Mouse (Mus musculus) gastrocnemius, postnatal 14 days (tissue): ENCODE results near the gene Dock9. TPM values are rescaled to one million over a fixed set of nuclear protein-coding genes. Genes with fewer than 3 reads are reported as not detected.
"Not testable (repeated sequence)": the region's sequence is repeated elsewhere in the genome, so short reads cannot be mapped to it uniquely, and the experiment has no call there.

Experiments used
- DNase-seq: peaks from one replicate; pipeline ENCODE4 v3.0.0; 2021; ENCODE audit warnings: mixed read lengths
- intact Hi-C: fragments of 180-260 bp; cut with DNase I; formaldehyde crosslinking; loops from one replicate; pipeline ENCODE4 v1.15.1; 2025; ENCODE audit warnings: low total_unique reads
- total RNA-seq, 2 experiments: library from RNA; stranded (reverse); gene quantifications; 2 replicates each; pipeline ENCODE4 v1.2.3; 2021

Gene Dock9
- total RNA-seq, 2 experiments from 2014 or later: 23.3 to 29.3 TPM

DNA sequence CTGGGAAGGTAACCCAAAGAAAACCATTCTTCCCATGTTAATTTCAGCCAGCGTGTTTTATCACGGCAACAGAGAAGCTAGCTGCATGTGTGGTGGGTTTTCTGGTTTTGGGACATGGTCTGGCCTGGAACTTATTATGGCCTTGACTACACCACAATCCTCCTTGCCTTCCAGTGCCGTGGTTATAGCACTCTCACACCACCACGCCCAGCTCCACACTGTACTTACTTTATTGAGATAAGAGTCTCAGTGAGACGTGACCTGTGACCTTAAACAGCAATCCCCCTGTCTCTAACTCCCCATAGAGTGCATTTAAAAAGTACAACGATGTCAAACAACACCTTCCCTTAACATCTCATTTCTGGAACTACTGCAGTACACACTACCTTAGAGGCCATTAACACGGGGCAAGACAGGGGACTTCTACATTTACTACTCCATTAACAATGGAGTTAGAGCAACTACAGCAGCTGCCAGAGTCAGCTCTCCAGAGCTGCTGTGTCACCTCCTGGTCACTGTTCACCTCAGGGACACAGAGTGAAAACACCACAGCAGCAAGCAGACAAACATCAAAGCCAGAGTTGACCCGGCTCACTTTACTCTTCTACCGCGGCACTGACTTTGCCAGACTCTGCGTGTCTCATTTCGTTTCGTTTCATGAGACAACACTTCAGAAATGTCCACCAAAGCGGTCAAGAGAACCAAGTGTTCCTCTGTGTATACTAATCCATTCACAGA, 86.4 kb downstream of the Dock9 start:
- DNase-seq: no peak
- intact Hi-C loops: no loop called here

DNA sequence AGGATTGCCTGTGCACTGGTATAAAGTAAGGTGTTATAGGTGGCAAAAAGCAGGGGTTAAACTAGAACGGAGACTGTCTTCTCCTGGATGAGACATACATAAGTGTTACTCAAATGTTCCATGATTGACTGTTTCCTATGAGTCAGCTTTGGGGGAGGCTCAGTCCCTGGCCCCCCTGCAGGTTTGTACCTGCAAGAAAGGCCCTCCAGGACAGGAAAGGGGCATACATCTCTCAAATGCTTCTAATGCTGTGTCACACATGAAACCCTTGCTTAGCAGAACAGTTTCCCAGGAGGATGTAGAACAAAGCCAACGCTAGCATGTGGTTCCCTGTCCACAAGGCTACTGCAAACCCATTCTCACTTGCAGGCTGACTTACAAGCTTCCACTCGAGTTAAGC, 87.5 kb downstream of the Dock9 start:
- no peak for DNase-seq
- intact Hi-C loops: no loop called here

DNA sequence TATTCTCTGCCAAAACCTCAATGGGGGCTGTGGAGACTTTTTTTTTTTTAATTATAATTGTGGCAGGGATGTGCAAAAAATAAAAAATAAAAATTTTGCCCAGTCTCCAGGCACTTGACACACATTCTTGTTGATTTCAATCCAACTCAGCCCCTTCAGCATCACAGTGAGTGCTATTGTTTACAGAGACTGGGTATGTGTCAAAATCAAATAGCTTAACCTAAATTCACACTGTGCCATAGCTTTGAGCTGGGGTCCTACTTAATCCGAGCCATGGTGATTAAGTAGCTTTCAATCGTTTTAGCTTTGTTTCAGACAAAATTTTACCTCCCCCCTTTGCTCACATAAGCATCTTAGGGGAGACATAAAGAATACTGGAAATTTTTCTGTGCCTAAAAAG, 89.4 kb downstream of the Dock9 start:
- intact Hi-C loops: no loop called here

DNA sequence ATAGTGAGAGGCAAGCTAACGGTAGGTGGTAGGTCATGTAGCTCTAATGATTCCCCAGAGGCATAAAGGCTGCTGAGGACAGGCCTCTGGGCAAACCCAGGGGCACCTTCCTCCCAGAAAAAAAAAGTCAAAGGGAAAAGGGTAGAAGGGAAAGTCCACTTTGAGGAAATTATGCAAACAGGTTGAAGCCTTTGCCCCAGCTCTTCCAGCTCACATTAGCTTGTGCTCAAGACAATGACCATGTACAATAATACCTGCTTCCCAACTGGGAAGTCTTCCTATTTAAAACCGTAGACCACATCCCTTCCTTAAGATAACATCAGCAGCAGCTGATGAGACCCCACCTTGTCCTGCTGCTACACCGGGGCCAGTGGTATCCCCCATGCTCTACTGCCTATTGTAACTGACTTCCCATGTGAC, 91.1 kb downstream of the Dock9 start:
- intact Hi-C loops: no loop called here
- no peak for DNase-seq

More for the DNA sequence above, 89.4 kb downstream of the Dock9 start:
- no peak for DNase-seq

DNA sequence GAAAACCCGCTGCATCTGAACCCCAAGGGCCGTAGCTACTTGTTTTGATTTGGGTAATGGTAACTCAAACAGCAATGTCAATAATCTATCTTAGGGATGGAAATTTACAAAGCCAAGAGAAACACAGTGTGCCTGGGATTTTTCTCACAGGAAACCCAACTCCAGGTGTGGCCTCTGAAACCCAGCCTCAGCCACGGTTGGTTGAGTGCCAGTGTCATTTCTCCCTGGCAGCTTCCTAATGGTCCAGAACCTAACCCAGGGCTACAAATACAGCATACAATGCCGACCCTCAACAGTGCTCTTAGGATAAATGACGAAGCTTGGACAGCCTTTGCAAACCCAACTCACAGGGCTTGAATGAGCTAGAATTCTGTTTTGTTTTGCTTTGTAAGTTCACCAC, 92.0 kb downstream of the Dock9 start:
- DNase-seq: no peak
- intact Hi-C loops: no loop called here

DNA sequence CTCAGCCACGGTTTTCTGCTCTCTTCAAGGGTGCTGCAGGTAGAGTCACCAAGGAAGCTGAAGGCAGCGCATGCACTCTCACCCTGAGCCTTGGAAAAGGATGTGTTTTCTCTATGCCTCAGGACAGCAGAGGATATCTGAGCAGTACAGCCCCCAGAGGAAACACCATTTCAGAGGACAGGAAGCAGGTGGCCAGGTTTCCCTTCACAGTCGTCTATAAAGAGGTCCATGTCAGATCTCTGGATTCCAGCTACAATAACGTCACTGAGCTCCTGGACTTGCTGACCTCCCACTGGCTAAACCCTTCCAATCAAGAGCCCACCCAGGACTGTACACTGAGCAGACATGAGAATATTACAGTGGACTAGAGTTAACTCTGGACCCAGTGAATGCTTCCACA, 95.1 kb downstream of the Dock9 start:
- DNase-seq: no peak
- intact Hi-C loops: no loop called here

DNA sequence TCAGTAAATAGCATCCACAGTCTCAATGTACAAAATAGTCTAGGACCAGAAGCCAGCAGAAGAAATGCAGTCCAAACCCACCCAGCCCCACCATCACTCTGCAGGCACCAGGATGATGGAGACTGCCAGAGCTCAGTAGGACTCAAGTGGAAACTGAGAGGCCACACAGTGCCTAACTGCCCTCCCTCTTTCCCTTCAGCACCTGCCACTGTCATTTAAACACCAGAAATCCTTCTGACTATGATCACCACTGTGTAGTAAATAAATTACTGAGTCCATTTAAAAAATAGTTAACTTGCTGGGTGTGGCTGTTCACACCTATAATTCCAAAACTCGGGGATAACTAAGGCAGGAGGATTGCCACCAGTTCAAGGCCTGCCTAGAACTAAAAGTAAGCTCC, 97.6 kb downstream of the Dock9 start:
- intact Hi-C loops: no loop called here
- no peak for DNase-seq

DNA sequence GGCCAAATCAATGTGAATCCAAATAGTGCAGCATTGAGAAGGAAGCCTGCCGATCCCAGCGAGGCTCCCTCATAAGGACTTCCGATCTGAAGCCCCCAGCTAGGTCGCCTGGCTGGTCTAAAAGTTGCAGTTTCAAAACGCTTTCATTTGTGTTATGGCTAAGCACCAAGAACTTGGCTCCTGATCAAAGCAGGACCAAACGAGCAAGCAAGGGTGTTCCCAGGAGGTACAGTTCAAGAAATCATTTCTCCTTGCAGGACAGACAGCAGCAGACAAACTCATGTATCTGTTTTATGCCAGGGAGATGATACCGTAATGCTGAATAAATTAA, 99.1 kb downstream of the Dock9 start:
- no peak for DNase-seq
- intact Hi-C loops: no loop called here

DNA sequence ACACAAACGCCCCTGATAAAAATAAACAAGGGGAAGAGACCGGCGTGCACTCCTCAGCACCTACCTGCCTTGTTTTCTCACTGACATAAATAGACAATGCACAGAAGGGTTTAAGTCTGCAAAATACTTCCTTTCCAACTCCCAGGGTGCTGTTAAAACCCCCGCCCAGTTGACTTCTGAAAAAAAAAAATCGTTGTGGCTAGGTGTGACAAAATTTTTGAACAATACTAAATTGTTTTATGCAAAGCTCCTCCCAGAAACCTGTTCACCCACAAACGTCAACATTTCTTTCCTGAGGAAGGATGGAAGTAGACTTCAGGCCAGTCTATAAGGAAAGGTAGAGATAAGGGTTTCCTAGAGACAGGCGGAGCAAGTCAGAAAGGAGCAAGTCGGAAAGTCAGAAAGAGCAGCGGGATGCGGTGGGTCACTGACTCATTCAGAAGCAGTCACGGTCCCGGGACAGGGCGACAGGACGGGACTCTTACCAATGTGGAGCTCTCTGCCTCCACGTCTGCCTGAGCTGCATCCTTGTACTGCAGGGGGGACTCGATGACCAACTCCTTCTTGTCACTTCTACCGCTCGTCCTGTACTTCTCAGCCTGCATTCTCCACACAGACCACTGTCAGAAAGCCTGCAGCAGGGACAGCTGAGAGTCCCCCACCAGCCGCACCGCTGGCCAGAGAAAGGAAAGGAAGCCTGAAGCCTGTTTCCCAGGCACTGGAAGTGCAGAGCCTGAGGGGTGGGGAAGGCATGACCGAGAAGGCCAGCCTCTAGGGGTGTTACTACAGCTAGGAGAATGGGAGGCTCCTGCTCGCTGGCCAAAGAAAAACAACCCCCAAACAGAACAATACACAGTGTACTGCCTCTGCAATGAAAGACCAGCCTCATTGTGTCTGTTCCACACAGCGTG, 99.7 kb downstream of the Dock9 start:
- intact Hi-C loops: no loop called here
- peak; percentile 74 for DNase-seq

DNA sequence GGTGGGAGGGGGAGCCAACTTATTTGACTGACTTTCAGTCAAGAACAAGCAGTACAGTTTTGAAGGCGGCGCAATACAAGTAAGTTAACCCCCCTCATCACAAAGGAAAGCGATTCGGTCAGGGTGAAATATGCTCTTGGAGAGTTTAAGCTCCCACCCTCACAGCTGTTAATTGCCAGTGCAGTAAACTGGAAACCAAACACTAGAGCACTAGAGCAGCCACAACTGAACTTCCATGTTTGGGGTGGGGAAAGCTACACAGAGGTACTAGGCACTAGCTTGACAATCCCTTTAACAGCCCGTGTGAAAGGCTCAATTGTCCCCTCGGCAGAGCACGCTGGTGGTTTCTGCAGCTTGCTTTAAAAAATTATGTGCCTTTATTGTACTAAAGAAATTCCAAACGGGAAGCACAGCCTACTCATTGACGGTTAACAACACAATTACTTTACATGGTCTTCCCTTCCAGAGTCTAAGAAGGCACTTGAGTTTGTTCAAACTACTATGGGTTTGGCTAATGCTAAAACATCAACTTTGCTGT, 100.4 kb downstream of the Dock9 start:
- no peak for DNase-seq
- intact Hi-C loops: no loop called here

DNA sequence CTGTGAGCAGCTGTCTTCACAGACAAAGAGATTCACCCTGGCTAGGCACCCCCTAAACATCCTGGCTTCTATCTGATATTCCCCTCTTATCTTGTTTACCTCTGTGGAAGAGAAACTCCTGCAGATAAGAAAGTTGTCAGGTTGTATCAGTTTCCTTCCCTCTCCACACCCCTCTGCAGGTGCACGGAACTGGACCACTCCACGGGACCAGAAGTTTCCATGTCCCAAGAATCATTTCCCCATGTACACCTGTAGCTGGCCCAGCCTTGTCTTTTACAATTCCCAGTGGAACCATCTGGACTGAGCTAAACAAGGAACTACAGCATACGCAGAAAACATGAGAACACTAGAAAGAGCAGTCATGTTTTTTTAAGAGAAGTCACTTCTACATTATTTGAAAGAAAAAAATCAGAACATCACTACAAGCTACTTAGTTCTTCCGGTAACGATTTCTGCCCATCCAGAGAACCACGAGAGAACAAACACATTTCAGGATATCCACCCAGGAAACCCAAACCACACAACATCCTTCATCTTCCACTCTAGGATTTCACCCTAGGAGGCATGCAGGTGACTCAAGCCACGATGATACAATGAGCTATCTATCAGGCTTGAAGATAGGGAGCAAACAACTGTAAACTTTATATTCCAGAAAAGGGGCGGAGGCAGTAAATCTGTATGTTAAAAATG, 101.1 kb downstream of the Dock9 start:
- DNase-seq: no peak
- intact Hi-C loops: no loop called here

DNA sequence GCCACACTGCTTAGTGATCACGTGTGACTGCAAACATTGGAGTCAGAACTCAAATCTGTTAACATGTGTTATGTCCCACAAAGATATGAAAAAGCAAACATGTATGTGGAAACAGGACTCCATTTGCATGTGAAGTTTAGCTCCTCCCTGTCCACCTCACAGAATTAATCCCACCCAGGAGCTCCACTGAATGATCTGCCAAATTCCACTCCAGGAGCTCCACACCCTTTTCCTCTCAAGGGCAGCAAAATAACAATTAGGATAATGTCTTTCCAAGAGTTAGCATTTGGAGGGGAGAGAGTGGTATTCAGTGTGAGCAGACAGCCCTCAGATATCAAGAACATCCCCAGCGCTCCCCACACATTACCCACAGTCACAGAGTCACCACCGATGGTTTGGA, 102.9 kb downstream of the Dock9 start:
- no peak for DNase-seq
- intact Hi-C loops: no loop called here

DNA sequence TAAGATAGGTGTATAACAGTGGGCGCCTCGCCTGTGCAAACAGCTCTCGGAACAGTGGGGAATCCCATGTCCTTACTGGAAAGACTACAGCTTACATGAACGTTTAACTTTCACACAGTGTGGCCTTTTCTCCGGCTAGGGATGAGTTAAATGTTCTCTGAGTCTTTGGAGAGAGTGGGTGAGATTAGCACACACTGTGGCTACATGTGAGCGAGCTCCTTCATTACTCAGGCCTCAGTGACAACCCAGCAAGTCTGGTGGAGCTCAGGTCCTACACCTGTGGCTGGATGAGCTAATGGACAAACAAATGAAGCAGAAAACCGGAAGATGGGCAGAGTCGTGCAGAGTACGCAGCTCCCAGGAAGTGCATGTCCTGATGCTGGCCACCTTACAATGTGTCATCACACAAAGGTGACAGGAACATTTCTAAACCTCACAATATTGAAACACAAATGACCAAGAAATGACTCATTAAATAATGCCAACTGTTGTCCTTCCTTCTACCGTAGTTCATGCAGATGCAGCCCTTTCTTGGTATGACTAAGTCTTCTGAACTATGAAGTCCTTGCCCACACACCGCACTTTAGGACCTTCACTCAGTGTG, 103.5 kb downstream of the Dock9 start:
- DNase-seq: no peak
- intact Hi-C loops: no loop called here

DNA sequence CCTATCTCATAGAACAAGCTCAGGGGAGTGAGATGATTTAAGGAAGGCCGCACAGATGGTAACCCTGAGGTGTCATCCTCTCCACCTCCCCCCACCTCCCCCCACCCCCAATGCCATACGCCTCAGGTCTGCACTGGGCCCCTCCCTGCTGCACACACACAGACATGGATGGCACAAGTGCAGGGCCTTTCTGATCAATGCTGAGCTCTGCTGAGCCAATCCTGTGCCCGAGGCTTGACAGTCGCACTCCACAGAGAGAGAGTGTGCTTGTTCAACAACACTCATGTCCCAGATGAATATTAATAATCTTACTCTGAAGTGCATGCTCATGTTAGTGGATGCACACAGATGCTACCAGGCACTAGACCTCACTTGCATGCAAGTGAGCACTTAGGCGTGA, 108.0 kb downstream of the Dock9 start:
- DNase-seq, intact Hi-C loops: not testable (repeated sequence)

DNA sequence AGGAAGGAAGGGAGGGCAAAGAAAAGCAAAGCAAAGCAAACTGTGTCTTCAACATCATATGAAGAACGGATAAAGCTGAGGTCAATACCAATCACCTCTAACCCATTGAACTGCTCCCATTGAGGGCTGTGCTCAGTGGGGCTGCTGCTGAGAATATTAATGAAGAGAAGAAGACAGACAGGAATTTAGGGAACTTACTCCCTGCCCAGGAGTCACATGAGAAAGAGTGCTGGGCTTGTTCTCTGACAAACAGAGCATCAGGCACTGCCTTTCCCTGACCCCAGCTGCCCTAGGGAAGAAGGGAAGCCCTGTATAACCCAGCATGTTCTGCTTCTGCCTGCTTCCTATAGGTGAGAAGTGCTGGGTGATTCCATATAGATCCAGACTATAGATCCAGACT, 109.5 kb downstream of the Dock9 start:
- intact Hi-C loops: no loop called here
- DNase-seq: no peak

DNA sequence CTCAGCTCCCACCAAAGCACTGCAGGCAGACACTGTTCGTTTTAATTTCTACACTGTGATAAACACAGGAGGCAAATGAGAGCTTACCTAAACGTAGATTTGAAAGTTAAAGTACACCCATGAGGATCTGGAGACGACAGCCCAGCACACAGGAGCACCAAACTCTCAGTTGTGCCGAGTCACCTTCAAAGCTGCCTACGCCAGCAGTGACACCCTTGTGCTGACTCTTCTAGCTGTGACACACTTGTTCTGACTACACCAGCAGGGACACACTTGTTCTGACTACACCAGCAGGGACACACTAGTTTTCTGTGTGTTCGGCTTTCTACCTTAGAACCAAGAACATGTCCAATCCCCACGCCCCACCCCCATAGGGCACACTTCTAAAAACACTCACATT, 110.4 kb downstream of the Dock9 start:
- no peak for DNase-seq
- intact Hi-C loops: no loop called here

DNA sequence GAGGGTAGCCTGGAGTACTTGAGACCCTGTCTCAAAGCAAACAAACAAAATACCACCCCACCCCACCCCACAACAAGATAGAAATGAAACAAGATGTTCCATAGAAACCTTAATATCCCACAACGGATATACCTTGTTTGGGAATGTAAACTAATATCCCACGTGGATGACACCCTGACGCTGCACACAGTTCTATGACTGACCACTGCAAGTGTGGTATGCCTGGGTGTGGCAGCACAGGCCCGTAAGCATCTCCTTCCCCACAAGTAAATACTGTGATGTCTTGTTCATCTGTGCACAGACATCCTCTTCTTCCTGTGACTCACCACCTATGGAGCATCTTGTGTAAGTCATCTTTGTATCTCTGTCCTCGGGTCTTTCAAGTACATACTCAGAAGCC, 118.7 kb downstream of the Dock9 start:
- intact Hi-C loops: no loop called here
- no peak for DNase-seq

DNA sequence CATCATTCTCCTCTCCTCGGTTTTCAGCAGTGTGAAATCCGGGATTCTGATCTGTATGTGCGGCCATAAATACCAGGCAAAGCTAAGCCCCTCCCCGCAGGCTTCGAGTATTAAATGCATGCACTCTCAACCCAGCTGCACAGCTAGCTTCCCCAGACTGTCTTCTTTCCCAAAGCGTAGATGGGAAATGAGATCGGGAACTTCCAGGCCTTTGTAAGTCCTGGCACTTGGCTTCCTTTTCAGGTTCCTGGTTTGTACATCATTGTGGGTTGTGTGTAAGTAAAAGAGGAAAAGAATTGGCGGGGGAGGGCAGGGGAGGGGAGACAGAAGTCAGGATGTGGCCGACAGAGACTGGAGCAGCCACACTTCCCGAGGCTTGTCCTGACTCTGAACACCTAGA, 119.2 kb downstream of the Dock9 start:
- DNase-seq: no peak
- intact Hi-C loops: no loop called here

DNA sequence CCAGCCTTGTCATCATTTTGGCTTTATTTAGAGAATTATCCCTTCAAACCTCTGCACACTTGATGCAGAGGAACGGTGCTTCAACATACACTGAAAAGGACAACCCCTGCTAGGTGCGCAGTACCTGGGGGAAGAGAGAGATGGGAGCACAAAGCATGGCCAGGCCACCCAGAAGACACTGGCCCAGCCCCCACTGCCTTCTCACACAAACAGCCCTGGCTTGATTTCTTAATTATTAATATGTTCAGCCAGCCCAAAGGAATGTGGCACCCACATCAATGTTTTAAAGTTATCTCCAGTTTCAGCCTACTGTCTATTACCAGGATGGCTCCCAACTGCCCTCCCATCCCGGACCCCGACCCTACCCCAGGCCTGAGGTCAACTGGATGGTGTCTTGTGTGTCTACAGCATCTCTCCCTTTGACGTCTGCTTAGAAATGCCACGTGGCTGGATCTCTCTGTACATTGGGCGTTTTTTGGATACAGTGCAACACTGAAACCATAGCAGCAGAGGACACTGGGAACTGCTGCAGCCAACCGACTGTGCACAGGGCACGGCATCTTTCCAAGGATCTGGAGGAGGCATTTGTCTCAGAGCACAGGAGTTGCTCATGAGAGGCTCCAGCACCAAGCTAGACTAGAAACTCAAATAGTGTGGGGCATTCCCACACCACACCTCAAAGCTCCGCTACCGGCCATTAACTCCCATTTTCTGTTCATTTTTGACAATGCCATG, 120.9 kb downstream of the Dock9 start:
- intact Hi-C loops: no loop called here

More for the DNA sequence above, 120.9 kb downstream of the Dock9 start:
- DNase-seq: no peak
